Mouse (Mus musculus) kidney, adult 8-10 months (tissue): ENCODE measurements around the gene Gnai3.

Experiments
- DNase-seq, 2 experiments: peaks; one replicate each; pipeline ENCODE4 v3.0.0; 2022

Gene Gnai3

DNA sequence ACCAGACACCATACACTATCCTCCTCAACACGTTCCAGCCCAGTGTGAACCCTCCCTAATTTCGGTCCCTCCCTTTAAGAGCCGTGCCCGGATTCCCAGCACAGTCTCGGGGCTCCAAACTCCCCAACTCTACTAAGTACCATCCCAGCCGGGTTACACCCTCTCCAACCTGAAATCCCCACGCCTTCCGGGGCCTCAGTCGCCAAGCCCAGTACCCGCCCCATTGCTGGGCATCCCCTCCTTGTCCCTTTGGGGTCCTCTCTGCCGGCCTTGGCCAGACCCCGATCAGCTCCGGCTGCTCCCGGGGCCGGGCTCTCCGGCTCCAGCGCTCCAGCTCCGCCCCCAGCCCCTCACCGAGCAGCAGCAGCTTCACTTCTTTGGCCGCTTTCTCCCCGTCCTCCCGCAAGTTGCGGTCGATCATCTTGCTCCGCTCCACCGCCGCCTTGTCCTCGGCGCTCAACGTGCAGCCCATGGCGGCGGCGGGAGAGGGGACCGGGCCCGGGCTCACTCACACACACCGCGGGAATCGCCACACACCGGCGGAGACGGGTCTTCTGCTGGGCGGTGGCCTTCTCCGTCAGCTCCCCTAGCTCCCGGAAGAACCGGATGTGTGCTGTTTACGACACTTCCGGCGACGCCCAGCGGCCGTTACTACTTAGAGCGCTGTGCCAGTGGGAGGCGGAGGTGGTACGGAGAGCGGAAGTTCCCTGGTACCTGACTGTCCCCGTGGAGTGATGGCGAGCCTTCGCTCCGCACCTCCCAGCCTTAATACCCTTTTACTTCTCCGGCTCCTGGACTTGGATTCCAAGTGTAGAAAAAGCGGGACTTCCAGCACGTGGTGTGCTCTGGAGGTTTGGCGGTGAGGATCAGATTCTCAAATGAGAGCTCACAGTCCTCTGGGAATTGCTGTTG is at the start of gene Gnai3:
Gene Gnai3 (minus strand): TSS at position 613 of the 912 bp plus-strand sequence.
- peak; percentile 91 to 93 for DNase-seq

DNA sequence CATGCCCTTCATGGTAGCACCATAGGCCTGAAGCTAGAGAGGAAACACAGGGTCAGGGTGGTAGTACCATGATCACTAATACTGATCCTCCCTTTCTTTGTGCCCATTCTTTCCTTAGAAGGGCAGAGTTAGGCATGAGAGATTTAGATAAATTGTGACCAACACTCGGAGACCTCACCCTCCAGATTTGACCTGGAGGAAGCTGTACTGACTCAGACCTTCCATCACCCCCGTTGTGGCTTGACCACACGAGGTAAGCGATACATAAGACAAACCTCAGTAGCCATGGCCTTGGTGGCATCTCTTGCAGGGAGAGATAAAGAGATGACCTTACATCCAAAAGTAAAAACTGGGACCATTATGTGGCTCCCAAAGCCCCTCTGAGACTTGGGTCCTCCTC is 49.3 kb upstream of the Gnai3 start:
- no peak for DNase-seq

DNA sequence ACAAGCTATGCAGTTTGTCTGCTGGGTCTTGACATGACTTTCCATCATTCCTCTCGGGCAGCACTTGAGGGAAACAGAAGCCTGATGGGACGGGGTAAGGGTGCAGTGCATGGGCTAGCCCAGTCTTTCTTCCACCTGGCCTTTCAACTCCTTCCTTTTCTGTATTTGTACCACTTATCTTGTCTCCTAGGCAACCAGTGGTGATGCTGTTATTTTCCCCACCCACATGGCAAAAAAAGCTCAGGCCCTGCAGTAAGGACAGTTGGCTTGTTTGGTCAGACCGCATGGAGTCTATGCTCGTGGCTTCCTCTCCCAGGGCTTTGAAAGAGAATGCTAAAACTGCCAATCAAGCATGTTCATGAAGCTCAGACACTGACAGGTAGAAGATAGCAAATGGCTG is 47.7 kb upstream of the Gnai3 start:
- no peak for DNase-seq

DNA sequence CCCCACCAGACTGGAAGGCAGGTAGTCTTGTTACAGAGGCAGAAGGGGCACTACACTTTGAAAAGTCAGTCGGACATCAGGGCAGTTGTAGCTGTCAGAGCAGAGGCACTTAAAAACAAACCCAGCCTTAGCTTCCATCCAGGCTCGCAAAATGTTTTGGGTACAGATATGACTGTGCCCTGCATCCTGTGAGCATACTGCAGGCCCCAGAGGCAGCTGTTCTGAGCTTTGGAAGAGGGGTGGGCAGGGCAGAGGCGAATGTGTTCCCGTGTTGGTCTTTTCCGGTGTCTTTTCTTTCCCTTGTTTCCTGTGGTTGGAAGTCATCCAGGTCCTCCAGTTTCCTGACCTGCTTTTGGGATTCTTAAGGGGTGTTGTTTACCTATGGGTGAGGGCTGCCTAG is 44.0 kb upstream of the Gnai3 start:
- DNase-seq = no peak

DNA sequence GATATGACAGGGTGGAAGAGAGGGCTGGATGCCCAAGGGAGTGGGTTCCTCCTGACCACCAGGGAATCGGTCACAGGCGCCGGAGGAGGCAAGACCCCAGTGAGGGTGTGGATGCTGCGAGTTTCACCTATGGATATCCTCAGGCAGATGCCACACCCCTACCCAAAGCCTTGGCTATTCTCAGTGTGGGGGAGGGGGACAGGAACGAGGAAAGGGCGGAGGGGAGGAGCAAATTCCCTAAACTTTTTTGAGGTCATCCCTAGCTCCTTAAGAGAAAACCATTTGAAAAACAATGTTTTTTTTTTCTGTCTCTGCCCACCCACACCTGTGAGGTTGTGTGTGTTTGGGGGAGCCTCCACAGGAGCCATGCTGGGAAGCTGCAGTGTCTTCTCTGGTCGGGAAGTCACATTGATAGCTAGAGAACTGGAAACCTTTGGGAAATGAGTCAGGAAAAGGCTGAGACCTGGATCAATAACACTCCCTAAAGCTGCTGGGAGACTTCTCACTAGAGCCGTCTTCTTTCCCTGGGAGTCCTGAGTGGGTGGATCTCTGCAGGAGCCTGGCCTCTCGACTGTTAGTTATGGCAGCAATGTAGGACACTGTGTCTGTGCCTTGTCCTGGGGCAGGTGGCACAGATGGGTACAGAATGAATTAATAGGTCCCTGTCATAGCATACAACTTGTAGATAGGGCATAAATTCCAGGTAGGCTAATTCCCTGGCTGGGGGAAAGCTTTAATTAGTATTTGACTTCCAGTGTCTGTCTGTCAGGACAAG is 43.0 kb upstream of the Gnai3 start:
- DNase-seq = no peak

DNA sequence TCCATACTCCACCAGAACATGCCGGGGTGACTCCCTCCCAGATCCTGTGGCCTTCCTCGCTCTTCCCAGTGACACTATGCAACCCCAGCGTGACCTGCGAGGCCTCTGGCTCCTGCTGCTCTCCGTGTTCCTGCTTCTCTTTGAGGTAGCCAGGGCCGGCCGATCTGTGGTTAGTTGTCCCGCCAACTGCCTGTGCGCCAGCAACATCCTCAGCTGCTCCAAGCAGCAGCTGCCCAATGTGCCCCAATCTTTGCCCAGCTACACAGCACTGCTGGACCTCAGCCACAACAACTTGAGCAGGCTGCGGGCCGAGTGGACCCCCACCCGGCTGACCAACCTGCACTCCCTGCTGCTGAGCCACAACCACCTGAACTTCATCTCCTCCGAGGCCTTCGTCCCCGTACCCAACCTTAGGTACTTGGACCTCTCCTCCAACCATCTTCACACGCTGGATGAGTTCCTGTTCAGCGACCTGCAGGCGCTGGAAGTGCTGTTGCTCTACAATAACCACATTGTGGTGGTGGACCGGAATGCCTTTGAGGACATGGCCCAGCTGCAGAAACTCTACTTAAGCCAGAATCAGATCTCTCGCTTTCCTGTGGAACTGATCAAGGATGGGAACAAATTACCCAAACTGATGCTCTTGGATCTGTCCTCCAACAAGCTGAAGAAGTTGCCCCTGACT is 41.3 kb upstream of the Gnai3 start:
- no peak for DNase-seq

DNA sequence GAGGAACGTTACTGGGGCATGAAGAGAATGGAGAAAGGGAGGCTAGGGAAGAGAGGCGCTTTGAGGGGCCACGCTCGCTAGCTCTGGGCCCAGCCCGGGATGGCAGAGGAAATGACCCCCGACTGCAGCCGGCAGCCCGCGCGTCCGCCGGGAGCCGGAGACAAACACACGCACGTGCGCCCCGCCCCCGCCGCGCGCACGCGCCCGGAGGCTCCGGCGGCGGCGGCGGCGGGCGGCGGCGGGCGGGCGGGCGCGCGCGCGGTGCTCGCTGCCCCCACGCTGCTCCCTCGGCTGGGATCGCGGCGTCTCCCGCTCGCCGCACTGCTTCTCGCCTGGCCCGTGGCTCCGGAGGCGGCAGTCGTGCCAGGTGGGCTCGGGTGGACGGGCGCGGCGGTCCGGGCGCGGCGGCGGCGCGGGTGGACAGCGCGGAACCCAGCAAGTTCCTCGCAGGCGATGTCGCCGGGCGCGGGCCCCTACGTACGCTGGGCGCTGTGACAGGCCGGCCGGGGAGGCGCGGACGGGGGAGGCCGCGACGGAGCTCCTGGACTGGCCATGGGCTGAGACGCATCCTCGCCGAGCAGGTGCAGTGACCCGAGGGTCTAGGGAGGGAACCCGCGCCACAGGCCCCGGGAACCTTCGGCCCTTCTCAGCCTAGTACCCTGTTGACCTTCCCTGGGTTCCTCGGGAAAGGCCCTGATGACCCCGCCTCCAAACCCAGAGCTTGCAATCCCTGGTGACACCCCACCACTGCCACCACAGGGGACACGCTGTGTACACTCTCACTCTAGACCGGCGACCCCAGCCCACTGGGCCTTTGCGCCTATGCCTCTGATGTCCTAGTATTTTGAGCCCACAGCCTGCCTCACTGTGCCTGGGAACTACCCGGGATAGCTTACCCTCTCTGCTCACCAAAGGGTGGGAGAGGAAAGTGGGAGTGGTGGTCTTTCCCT is 40.4 kb upstream of the Gnai3 start, which contains the start of gene Amigo1:
Gene Amigo1 (plus strand): TSS at position 238 of the 950 bp plus-strand sequence.
- DNase-seq = no peak

DNA sequence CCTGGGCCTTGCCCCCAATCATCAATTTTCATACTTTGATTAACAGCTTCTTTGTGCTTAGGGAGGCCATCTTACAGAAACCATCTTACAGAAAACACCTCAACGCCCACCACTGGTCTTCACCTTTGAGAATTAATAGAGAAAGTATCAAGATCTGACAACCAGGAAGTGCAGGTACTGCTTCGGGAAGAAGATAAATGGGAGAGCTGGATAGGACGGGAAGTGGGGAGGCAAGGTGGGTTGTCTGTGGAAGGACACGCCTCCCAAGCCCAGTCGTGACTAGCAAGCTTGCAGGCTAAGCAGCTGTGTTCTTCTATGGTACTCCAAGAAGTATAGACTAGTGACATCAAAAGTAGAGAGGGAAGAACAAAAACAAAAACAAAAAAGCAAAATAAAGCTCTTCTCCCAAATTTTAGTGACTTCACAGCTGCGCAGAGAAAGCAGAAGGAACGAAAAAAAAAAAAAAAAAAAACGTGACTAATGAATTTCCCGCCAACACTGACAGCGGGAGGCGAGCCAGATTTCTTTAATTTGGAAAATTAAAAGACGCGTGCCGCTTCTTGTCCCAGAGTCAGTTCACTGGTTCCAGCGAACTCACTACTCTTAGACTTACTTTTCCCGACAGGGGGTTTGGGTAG is 39.6 kb upstream of the Gnai3 start:
- no peak for DNase-seq

DNA sequence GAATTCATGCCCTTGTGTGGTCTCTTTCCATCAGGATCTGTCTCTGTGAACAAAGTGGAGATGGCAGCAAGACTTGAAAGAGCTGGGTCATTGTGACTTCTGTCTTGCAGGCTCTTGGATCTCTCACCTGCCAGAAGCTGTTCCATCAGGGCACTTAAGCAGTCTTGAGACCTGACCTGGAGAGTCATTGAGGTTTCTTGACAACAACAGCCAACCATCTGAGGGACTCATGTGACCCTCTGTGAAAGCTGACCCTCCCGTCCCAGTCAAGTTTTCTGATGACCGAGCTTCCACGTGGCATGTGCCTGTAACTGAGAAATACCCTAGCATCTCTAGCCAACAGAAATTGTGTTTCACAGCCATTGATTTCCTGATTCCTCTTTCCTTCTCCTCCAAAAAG is 38.8 kb upstream of the Gnai3 start:
- no peak for DNase-seq

DNA sequence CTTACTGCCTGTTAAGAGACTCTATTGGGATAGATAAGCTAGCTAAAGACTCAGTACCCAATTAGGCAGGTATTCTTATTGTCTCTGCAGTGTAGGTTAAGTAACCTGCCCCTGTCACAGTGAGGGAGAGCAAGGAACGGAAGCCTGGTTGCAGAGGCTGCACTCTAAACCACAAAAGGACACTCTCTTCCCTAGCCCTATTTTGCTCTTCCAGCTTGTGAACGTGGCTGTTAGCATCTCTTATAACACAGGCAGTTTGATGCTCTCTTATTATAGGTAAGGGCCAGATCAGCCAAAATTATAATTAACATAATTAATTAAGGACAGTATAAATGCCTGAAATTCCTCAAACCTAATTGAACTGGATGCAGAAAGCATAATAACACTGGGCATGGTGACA is 34.6 kb upstream of the Gnai3 start:
- no peak for DNase-seq

DNA sequence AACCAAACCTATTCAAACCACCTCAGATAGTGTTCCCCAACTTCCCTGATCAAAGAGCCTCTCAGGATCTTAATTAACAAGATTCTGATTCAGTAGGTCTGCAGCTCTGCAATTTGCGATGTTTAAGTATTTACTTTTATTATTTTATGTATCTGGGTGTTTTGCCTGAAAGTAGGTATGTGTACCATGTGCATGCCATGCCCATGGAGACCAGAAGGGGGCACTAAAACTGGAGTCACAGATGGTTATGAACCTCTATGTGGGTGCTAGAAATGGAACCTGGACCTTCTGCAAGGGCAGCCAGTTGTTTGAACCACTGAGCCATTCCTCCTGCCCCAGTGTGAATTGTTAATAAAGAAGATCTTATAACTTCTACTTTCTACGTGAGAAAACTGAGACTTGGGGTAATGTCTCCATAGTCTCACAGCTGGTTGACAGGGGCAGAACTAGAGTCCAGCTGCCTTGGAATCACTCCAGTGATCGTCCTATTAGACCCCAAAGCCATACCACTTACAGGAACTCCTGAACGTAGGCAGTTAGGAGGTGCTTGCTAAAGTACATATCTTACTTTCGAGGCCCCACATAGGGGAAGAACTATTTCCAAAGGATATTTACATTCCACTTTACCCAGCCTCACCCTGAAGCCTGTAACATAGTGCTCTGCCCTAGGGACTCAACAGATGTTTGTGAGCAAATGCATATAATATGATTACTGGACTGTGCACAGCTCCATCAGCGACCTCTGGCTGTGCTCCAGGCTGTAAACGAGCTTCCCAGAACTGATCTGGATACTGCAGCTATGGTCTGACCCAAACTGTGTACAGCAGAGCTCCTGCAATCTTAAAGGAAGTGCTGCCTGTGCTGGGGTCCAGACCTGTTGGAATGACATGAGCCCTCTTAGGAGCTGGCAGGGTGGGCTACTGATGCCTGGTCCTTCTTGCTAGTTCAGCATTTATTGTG is 33.1 kb upstream of the Gnai3 start:
- DNase-seq = no peak

DNA sequence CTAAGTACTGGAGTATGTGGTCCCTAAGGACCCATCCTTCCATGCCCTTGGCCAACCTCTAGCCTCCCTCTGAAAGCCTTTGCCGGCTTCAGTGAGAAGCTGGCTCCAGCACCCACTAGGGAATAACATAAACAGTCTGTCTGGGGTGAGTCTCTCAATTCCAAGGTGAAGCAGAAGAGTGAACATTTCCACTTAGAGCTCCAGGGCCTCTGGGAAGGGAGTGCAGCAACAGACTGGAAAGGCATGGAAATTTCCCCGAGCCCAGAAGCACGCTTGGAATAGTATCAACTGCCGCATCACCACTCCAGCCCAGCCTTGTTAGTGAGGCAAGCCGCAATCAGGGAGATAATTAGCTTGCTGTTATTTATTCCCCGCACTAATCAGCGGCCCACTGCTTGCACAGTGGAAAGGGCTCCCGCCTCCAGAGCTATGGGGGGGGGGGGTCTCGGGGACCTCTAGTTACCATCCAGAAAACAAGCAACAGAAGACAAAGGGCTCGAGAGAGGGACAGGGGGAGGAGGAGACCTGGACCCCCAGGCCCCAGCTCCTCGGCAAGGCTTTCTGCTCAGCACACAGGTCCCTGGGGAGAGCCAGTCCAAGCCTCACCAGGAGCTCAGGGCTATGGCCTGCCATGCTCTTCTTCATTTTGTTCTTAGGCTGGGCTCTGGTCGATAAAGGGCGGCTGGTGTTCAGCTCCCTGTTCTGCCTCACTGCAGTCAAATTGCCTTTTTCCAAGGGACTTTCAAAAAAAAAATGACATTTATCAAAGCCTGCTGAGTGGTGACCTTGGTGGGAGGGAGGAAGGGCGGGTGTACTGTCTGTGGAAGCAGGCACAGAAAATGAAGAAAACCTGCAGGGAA is 29.0 kb upstream of the Gnai3 start:
- DNase-seq = peak in 1 of 2 experiments; percentile 41

DNA sequence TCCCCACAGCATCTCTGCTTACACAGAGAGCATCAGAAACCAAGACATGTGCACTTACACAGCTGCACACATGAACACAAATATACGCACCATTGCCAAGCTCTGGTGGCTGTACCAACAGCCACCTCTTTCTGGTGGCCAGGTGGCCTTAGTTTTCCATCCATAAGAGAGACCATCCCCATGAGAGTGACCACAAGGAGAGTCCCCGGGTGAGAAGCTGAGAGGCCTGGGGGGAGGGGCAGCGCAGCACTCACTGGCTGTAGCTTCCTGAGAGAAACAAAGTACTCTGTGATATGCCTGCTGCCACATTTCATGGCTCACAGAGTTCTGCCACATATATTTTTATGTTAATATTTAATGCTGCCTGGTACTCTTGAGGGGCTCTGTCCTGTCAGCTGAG is 23.3 kb upstream of the Gnai3 start:
- no peak for DNase-seq

DNA sequence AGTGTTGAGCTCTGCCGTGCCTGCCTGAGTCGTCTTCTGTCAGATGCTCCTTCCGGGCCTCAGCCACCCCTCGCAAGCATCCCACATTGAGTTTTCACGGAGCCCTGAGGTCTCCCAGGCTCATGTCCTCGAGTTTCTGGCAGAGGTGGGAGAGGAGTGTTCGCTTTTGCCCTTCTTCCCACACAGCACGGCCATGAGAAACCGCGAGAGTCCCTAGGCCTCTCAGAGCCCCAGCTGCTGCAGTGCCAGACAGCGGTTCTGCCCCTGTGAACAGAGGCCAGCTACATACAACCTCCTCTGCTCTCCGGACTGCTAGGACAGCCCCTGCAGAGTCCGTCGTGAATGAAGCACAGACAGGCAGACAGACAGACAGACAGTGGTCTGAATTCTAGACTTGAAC is 21.6 kb upstream of the Gnai3 start:
- DNase-seq = no peak

DNA sequence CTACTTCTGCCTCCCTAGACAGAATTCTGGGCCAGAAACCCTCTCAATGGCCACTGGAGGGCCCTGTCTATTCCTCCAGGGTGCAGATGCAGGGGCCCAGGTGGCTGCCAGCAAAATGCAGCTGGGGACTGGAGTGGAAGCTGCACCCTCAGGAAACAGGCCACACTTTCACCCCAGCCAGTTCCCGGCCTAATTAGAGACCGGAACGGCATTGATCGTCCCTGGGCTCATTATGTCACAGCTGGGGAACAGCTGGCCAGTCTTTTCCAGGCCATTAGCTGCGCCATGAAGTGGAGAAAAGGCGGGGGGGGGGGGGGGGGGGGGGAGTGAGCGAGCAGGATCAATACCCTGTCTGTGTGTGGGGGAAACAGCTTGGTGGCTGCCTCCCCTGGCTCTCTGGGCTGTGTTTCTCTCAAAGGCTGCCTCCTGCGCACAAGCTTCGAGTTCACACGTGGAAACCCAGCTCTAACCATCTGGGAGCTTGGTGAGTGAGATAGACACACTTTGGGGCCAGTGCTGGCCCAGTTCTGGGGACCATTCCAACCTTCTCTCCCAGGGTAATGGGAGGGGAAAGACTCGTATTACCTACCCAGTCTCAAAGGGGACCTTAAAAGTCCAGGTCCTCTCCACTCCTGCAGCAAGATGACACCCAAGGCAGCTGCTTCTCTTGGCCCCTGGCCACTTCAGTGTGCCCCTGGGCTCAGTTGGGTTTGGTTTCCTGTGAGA is 20.7 kb upstream of the Gnai3 start:
- DNase-seq = peak; percentile 34 to 45

DNA sequence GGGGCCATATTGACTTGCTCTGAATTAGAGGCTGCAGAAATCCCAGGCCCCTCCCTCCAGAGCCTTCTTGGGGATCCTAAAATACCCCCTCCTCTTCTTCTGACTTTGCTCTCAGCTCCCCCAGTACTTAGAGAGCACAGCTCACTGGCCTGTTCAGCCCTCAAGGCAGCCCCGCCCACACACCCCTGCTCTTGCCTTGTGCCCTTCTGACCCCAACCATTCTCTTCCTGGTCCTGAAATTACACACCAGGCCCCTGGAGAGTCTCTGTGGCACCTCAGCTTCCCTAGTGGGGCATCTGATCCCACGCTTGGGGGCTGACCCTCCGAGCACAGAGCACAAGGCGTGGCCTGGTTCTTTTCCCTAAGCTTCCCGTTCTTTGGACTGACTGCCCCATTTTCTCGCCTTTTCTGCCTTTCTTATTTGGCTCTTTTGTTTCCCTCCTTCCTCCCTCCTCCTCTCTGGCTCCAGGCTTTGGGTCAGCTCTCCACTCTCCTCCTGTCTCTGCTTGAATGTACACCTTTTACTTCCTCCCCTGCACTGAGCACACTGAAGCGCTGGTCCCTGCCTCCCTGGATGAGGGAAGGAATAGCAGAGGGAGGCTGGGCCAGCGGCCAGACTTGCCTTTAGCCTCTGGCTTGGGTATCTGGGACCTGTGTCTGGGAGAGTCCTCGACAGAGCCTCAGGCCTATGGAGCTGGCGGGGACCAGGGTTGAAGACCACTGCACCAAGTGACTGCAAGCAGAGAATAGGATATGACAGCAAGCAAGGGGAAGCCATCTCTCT is 19.8 kb upstream of the Gnai3 start:
- no peak for DNase-seq

DNA sequence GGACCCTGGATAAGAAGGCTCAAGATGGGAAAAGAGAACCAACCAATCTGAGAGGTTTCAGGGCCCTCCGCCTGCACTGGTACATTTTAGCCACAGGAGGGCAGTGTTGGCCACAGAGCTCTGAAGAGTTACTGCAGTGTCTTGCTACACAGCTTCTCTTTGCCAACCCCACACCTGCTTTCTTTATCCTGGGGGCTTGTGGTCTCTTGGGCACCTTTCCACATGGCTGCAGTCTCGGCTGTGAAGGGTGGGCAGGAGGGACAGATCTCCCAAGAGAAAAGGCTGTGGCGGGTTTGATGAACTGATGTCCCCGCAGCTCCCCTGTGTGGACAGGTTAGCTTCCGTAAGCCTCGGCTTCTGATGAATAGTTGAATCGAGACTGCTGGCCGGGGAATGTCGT is 18.9 kb upstream of the Gnai3 start:
- peak; percentile 68 to 81 for DNase-seq

DNA sequence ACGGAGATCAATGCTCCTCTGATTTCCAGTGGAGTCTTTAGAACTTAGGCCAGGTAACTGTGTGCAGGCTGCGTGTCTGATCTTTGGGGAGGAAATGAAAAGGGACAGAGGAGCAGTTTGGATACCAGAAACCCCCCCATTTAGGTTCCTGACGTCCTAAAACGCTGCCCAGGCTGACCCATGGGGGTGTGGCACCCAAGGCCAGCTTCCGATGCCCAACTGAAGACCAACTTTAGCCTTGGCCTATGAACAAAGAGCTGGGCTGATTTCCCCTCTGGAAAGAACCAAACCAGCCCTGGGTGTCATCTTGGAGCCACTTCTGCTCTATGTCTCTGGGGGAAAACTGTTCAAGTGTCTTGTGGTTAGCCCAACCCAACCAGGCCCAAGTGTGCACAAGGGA is 18.1 kb upstream of the Gnai3 start:
- no peak for DNase-seq
